Mouse (Mus musculus) adrenal gland, postnatal 36 days (tissue): Measurements from ENCODE around the gene C2cd4b. TPM values are rescaled to one million over a fixed set of nuclear protein-coding genes. Genes with fewer than 3 reads are reported as not detected.

Experiments used
- DNase-seq, 2 experiments: peaks; one replicate each; pipeline ENCODE4 v3.0.0; 2021; ENCODE audit warnings: mixed read lengths in 1 of 2
- long read RNA-seq, 2 experiments: library from polyadenylated mRNA; stranded (forward); transcript quantifications; one replicate each; pipeline ENCODE4 v2.0.0; 2021; ENCODE audit warnings: borderline sequencing depth in 2 of 2
- total RNA-seq, 2 experiments: library from RNA; stranded (reverse); gene quantifications; 2 replicates each; pipeline ENCODE4 v1.2.3; 2021

C2cd4b gene
- 1 to 10 TPM; 1.1 to 2.0 TPM for total RNA-seq
- long read RNA-seq, experiment 1, partial matches to known transcripts, result 0 of 6 reads
- long read RNA-seq, experiment 1, other reads (novel, unspliced or antisense), result 3 of 6 reads
- long read RNA-seq, experiment 2, partial matches to known transcripts, result 0 of 1 reads
- long read RNA-seq, experiment 2, other reads (novel, unspliced or antisense), result 0 of 1 reads

GRCm38 (mm10) chr9:67759163-67759955 lies at the start of gene C2cd4b:
Gene C2cd4b, plus strand, starts transcription at chr9:67759437.
- peak; percentile 37 to 58 for DNase-seq

- DNase-seq, result peak; percentile 74 to 77
Observed at GRCm38 (mm10) chr9:67711051-67711877, 48.0 kb upstream of the C2cd4b start.

- DNase-seq, result no peak
Observed at GRCm38 (mm10) chr9:67712146-67712545, 47.1 kb upstream of the C2cd4b start.

DNA sequence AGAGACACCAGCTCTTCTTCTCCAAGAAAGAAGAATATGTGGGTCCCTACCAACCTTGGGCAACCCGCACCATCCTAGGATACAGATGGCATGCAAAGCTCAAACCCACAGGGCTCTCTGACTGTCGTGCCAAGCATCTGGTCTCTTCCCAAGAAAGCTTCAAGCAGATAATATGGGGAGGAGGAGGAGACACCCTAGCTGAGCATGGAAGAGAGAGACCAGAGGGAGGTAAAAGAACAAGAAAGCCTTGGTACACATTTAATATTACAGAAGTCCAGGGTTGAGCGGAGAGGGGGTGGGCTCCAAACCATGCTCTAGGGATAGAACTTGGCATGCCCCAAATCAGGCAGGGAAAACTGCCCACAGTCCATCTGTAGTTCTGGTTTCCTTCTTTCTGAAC lies 42.2 kb upstream of the C2cd4b start:
- no peak for DNase-seq

- DNase-seq, result no peak
Observed at GRCm38 (mm10) chr9:67718596-67718995, 40.6 kb upstream of the C2cd4b start.

- no peak for DNase-seq
Observed at GRCm38 (mm10) chr9:67720150-67720549, 39.1 kb upstream of the C2cd4b start.

- peak in 1 of 2 experiments; percentile 13 for DNase-seq
Observed at GRCm38 (mm10) chr9:67722378-67722777, 36.9 kb upstream of the C2cd4b start.

DNA sequence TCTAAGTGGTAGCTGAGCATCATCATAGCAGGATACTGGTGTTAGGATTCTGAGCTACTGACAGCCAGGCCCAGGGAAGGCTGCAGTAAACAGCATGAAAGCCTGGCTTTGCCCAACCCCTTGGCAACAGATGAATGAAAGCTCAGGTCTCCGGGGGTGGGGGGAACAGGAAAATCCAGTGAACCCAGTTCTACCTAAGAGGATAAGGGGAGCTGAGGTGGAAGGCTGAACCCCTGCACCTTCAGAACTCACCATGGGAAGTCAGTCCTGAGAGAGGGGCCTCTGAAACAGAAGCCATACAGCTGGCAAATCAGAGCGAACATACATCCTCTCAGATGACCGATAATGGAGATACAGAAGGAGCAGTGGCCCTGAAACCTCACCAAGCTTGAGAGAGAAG lies 34.0 kb upstream of the C2cd4b start:
- DNase-seq, result no peak

GRCm38 (mm10) chr9:67733716-67734115 lies 25.5 kb upstream of the C2cd4b start:
- DNase-seq, result no peak

- peak; percentile 63 to 79 for DNase-seq
Observed at GRCm38 (mm10) chr9:67735426-67735825, 23.8 kb upstream of the C2cd4b start.

GRCm38 (mm10) chr9:67741256-67741655 lies 18.0 kb upstream of the C2cd4b start:
- DNase-seq, result no peak

GRCm38 (mm10) chr9:67753411-67754182 lies 5.6 kb upstream of the C2cd4b start:
- no peak for DNase-seq

DNA sequence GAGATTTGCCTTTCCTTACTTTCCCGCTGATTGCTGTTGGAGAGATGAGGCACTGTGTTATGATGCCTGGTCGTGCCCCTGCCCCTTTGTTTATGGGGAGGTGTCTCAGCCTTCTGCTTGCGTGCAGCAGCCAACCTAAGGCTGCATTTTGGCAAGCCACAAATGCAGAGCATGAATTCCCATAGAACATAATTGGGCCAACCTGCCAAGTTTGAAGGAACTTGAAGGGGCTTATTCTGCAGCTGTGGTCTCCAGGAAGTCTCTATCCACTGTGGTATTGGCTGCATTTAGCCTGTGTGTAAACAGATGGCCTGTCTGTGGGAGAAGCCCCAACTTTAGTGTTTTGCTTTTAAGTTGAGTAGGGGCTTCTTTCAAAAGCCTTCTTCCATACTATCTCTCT lies 4.5 kb upstream of the C2cd4b start:
- DNase-seq, result no peak

GRCm38 (mm10) chr9:67758686-67759085 lies 551 bp upstream of the C2cd4b start:
- DNase-seq, result peak; percentile 68 to 80

- DNase-seq, result peak; percentile 60
Observed at GRCm38 (mm10) chr9:67759956-67760764, 923 bp downstream of the C2cd4b start.

GRCm38 (mm10) chr9:67760991-67761390 lies 1.8 kb downstream of the C2cd4b start:
- no peak for DNase-seq

DNA sequence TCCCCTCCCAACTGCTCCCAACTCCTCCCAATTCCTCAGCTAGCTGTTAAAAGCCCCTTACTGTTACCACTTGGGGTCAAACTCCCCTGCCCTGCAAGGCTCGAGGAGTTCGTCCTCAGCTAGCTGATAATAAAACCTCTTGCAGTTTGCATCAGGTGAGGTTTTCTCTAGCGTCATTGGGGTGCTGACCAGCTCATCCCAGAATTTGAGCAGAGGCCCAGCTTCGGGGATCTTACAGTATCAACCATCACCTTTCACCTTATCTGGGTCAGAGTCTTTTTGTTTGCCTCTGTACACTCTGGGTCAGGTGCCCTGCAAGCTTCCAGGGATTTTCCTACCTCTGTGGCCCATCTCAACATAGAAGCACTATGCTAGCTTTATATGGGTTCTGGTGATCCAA lies 4.1 kb downstream of the C2cd4b start:
- DNase-seq, result no peak

DNA sequence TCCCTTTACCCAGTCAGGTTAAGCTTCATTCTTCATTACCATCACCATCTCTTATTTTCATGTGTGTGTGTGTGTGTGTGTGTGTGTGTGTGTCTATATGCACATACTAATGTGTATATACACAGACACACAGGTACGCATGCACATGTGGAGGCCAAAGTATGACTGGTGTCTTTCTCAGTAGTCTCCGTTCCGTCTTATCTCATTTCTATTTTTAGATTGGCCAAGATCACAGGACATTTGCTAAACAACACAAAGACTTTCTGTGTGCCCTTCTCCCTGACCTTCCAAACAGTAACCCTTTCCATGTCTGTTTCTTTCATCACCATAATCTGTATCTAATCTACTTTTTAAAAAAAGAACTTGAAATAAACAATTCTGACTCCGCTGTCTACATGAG lies 7.2 kb downstream of the C2cd4b start:
- no peak for DNase-seq

DNA sequence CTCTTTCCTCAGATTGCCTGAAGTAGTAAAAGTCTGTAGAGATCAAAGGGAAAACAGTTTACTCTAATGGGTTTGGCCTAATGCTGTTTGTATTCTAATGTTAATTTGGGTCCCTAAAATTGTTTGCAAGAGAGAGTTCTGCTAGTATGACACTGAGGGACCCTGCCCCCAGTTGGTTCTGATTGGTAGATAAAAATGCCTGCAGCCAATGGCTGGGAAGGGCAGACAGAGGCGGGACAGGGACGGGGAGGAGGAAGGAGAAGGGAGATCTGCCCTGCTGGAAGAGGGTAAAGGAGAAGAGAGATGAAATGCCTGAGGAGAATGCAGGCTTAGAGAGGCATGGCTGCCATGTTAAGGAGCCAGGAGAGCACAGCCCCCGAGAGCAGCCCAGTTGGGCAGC lies 7.7 kb downstream of the C2cd4b start:
- DNase-seq, result no peak

DNA sequence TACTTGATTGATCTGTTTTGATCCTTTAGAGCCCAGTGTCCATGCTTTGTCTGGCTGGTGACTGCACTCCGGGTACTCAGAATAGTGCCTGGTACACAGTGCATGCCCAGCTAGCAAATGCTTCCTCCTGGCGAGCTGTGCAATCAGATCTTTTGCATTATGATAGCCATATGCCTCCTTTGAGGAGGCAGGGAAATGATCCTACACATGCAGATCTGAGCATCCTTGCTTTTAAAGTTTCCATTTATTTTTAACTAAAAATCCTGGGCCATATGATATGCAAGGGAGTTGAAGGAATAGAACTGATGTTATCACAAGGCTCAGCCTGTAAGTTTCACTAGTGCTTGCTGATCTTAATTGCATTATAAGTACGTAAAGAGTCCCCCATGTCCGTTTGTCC lies 9.6 kb downstream of the C2cd4b start:
- DNase-seq, result no peak

DNA sequence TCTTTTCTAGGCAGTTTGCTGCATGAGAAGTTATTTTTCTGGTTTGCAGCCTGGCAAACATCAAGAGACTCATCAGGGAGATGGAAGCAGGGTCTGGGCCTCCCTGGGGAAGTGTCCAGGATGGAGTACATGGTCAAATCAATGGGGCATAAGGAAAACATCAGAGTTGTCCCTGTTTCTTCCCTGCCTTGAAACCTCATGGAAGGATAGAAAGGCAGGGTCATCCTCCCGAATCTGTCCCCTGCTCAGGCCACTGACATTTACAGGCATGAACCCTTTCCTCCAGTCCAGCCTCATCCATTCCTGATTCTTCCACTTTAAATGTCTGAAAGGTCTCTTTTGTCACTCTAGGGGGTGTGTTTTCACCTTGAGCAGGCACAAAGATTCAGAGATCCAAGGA lies 10.2 kb downstream of the C2cd4b start:
- DNase-seq, result no peak
